Mouse (Mus musculus) kidney, adult 2 months (tissue): ENCODE results near the gene Agbl4.

ENCODE experiments used
- CTCF ChIP-seq: fragments of 200-500 bp; conservative IDR thresholded peaks from 2 replicates; pipeline ENCODE4 v1.5.1; 2011; ENCODE audit warnings: low read depth, mild to moderate bottlenecking, control low read depth, low read length, moderate library complexity, mixed read lengths; ENCODE audit not compliant: insufficient read depth, insufficient read length
- POLR2A ChIP-seq: fragments of 200-500 bp; IDR thresholded peaks from one replicate; pipeline ENCODE4 v1.6.1; 2011; ENCODE audit warnings: low read depth, low read length, control low read depth

DNA sequence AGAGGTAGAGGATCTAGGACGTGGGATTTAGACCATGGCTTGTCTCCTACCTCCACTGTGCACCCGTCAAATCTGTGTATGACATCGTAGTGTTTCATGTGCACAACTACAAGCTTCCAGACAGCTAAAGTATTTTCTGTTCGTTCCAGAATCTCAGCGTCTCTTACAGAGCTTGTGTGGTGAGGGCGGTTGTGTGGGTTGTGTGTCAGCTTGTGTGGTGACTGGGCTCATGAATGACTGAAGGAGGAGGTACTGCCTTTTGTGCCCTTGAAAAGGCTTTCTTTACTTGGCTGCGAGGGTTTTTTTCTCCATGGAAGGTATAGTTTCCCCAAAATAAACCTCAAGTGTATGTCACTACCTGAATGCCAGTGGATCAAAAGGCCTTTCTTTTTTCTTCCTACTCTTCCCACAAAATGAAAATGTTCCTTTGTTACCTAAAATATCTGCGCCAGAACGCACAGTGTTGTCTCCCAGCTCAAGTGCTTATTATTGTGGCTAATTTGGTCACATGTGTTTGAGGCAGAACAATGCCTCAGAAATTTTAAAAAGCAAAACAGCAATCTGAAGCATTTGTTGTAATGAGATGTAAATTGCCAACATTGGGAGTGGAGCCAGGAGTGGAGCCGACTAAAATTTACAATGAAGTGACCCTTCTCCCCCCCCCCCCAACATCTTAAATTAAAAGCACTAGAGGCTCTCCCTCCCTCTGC lies 1046.6 kb downstream of the Agbl4 start:
- TF ChIP-seq POLR2A (no peak), CTCF (no peak)
